Mouse (Mus musculus) adrenal gland (tissue): ENCODE results near the gene Pkp1.

Experiments
- intact Hi-C: fragments of 180-260 bp; cut with DNase I; formaldehyde crosslinking; loops from one replicate; pipeline ENCODE4 v1.15.1; 2025
- long read RNA-seq, 2 experiments: library from polyadenylated mRNA; unstranded; transcript quantifications; one replicate each; pipeline ENCODE4 v2.0.0; 2020; ENCODE audit warnings: borderline replicate concordance in 1 of 2; ENCODE audit not compliant: insufficient replicate concordance in 1 of 2

The Pkp1 gene
- long read RNA-seq, experiment 1, result 0 reads
- long read RNA-seq, experiment 2, result 0 reads

DNA sequence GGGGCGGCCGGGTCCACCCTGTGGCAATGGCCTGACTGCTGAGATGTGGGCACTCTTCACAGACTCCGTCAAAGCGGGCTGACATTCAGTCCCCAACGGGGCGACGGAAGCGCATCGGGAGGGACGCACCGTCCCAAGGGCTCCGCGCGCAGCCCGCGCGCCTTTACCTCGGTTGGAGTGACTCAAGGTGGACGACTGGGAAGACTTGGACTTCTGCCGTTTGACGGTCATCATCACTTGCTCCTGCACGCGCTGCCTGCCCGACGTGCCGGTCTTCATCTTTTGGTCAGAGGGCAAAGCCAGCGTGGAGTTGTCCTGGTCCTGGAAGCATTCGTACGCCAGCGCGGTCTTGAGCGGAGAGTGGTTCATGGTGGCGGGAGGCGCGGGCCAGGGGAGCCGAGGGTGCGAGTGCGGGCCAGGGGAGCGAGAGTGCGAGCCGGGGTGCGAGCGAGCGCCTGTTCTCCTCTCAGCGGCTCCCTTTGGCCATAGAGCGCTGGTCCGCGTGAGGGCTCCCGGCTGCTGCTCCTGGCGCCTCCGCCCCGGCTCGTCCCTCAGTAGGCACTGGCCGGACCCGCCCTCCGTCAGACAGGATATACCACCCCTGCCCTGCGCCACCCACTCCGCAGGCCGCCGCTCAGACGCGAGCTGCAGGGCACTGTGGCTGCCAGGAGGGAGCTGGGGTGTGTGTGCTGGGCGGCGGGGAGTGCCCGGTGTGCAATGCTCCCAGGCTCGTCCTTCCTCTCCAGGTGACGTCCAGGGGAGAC is at the start of gene Pkp1:
Gene Pkp1 (minus strand): TSS at position 564 of the 764 bp plus-strand sequence.
- intact Hi-C loops, result no loop called here

DNA sequence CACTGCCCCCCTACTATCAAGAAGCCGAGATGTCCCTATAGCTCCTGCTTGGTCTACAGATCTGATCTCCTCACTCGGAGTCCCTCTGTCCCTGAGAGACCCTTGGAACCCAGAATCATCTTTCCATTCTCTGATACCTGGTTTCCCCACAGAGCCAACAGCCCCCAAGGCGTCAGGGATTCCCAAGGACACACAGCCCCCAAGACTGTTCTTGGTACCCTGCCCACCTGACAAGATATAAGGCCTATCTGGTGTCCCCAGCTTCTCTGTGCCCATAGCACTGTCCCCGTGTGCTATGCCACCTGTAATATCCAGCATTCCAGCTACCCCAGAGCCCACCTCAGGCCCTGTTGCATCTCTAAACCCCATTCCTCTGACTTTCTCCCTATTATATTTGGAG is 48.7 kb upstream of the Pkp1 start:
- intact Hi-C loops, result no loop called here

DNA sequence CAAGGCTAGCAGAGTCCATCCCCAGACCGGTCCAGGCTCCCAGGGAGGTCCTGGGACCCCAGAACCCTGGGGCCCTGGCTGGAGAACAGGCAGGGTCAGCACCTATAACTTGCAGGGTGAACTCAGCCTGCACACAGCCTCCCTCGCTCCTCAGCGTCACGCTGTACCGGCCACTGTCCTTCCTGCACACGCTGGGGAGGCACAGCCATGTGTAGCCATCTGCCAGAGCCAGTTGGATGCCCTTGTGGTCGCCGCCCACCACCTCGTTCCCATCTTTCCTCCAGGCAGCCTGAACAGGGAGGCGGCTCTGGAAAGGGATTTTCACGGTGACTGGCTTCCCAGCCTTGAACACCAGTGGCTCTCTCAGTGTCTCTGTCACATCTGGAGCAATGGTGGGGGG is 45.6 kb upstream of the Pkp1 start:
- intact Hi-C loops, result no loop called here

DNA sequence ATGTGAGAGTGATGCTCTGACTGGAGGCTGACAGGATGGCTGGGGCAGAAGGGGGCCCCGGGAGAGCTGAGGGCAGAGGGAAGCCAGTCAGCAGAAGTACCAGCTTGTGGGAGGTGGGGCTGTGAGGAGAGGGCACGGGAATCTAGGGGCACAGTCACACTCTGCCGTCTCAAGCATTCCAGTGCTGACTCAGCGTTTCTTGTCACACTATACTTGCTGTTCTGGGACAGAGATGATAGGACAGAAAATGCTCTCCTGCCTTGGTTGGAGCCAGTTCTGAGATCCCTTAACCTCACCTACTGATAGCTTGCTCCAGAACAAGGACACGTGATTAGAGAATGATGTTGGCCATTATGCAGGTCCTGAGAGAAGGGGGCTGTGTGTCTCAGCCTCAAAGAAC is 44.2 kb upstream of the Pkp1 start:
- intact Hi-C loops, result no loop called here

DNA sequence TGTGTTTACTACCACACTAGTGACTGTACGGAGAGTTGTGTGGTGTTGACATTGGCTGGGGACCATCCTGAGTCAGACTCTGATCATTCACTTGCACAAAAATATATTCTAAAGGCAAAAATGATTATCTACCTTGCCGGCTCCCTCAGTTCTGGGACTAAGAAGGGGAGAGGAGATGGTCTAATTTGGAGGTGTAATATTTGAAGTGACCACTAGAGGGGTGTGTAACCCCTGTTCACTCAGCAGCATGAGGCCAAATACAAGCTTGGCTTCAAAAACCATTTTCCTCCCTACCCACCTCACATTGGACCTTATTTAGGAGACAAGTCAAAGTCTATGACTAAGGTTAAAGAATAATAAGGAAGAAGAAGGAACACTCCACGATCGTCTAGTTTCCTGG is 39.5 kb upstream of the Pkp1 start:
- intact Hi-C loops, result loop anchor here (5.0 to 10.0 kb wide), 2 partner anchors 49 to 86 kb away; partner anchors contain the start of genes Igfn1 and Tmem9

DNA sequence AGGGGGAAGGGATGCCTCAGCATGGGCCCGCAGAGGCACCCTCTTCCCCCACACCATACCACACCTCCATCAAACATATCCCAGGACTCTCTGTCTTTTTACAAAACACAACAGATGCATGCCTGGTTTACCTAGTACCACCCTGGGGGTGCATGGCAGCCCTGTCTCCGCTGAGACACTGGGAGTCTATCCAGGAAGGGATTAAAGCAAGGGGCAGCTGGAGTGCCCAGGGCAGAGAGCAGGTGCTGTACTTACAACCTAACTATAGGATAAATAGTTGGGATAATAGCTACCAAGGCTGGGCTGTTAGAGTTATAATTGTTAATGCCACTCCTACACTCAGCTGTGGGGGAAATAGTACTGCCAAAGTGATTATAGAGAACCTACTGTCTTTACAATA is 29.9 kb upstream of the Pkp1 start:
- intact Hi-C loops, result no loop called here

DNA sequence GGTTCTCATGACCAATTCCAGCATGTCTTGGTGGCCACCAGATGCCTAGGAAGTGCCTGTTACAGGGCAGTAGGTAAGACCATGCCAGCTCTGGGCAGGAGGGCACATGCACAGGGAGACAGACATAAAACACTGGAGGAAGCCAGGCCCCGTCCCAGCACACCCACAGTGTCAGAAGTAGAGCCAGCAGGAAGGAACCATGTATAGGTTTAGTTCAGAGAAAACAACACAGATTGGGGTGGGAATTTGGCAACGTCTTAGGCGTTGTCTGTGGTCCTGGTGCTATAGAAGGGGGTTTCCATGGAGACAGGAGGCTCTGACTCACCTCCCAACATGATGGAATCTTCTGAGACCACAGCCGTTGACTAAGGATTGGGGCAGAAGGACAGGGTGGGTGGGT is 27.2 kb upstream of the Pkp1 start:
- intact Hi-C loops, result no loop called here

DNA sequence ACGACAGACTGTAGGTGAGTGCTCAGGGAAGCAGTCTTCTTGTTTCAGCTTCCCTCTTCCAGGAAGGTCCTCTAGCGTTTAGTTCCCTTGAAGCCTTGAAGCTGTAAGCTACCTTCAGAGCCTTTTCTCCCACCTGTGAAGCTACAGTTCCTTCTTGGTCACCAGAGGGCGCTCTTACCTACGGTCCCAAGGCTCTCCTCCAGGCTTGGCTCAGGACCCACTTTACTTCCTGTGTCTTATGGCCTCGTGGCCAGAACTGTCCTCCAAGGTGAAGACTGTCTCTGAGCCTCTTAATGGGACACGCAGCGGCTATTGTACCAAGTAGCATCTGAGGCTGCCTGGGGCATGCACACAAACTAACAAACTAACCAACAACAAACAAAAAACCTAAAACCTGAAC is 26.7 kb upstream of the Pkp1 start:
- intact Hi-C loops, result loop anchor here (2.0 kb wide), 2 partner anchors 81 to 99 kb away; no protein-coding TSS in a partner anchor

DNA sequence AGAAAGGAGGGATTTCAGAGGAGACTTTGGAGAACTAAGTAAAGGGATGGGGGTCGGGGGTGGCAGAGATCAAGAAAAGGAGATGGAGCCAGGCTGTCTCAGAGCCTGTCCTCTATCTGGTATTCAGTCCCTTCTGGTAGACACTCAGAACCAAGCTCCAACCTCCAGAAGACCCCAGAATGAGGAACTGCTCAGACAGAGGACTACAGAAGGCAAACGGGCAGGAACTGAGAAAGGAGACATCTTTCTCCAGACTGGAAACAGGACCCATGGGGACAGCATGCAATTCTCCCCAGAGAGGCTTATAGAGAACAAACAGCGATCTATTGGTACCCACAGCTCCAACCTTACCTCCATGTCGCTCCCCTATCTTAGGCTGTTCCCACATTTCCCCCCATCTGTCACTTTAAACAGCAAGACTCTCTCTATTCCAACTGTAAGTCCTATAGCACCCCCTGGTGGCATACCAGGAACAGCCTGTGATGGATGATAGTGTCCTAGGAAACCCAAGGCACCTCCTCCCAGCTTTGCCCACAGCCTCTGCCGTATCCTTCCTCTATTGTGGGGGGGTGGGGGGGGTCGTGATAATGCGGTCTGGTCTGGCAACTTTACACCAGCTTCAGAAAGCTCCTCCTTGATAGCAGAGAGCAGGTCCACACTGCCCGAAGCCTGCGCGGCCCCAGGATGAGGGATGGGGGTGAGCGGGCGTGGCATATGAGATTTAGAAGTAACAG is 25.7 kb upstream of the Pkp1 start:
- intact Hi-C loops, result loop anchor here (2.0 kb wide), 2 partner anchors 80 to 98 kb away; no protein-coding TSS in a partner anchor

DNA sequence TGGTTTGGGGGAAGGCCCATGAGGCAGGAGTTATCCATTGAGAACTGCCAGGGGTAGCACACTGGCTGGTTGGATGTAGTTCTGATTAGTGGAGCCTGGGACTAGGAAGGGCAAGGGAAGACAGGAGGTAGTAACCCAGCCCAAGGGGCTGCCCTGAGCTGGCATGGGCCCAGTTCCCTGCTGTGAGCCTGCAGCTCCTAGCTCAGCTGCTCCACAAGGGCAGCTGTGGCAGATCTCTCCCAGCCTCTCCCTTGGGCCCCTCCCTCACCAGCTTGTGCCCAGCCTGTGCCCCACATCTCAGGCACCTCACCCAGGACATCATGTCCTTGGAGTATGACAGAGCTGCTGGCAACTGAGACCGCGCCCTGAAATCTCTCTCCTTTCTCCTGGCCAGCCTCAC is 24.7 kb upstream of the Pkp1 start:
- intact Hi-C loops, result loop anchor here (2.0 kb wide), 2 partner anchors 79 to 97 kb away; no protein-coding TSS in a partner anchor

DNA sequence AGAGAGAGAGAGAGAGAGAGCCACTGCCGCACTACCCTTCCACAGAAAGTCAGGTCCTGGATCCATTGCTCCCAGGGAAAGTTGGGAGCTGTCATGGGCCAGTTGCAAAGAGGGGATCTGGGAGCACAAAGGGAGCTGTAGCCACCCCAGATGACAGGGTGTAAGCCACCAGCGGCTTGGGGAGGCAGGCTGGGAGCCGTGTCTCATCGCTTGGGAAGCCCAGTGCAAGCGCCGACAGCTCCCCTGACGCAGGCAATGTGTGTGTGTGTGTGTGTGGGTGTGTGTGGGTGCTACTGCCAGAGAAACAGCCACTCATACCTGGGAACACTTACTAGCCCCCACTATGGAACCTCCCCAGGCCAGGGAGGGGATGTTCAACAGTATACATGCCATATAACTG is 23.1 kb upstream of the Pkp1 start:
- intact Hi-C loops, result no loop called here

DNA sequence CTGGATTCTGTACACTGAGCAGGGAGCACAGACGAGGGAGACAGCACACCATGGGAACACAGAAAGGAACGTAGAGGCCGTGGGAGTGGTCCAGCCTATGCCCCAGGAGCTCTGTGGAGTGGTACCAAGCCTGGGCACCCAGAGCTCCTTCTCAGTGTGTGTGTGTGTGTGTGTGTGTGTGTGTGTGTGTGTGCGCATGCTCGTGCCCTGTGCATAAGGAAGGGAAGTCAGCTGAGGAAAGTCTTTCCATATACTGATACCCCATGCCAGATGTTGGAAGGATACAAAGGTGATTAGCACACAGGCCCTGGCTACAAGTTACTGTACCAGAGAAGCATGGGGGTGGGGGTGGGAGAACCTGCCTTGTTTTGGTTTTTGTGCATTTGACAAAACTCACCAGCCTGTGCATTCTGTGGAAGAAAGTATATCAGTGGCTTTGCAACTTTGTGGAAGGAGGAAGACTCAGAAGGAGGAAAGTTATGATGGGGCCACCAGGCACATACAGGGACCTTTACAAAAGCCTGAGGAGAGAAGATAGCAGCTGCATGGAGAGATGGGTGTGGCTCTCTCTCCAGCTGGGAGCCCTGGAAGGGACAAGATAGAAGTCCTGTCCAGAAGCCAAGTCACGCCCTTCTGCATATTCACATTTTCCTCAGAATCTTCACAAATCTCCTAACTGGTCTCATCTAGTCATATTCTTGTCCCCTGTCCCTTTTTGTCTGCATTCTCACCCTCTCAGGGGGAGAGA is 22.4 kb upstream of the Pkp1 start:
- intact Hi-C loops, result no loop called here

DNA sequence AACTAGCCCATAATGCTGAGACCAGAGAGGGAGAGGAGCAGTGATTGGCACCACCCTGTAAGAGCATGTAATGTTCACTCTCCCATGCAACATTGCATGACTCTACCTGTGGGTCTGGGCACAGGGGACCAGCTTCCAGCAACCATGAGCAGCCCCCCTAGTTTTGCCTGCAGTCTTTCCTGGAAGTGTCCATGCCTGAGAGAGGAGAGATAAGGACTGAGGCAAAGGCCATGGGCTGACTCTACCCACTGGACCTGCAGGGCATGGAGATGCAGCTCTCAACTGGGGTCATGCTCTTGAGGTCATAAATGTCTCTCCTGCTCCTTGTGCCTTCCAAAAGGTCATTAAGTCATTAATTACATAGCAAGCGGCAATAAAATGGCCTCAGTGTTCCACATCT is 17.1 kb upstream of the Pkp1 start:
- intact Hi-C loops, result no loop called here

DNA sequence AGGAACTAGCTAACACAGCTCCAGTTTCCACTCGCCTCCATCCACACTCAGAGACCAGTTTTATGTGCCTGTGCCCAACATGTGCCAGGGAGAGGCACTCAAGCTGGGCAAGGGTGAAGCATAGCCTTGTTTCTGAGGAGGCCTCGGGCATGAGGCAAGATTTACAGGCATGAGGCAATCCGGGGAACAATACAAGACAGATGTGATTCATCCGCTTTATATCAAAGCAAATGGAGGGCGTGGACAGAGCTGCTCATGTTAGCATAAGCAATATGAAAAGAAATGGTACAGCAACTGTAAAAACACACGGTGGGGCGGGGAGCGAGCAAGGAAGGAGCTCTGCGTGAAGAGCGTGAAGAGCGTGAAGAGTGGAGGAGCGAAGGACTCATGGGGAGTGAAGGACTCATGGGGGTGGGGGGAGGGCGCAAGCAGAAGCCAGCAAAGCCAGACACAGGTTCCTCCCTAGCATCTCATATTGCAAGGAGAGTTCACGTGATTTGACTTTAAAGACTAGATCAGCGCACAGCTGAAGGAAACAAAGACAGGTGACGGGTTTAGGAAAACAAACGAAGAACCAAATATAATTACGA is 14.8 kb upstream of the Pkp1 start:
- intact Hi-C loops, result no loop called here

DNA sequence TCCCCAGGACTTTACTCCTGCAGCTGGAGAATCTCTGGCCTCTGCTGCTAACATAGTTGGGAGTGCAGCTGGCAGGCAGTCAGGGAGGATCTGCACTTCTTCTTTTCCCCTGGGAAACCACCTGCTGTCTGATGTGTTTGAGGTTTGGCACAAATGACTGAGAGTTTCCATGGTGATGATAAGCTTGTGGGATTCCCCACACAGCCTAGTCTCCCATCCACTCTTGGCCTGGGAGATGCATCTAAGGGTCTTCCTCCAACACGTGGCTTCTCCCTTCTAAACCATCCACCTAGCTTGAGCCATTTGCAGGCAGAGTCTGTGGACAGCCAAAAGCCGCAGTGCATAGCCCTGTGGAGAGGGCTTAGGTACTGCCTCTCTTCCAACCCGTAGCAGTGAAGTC is 10.9 kb upstream of the Pkp1 start:
- intact Hi-C loops, result no loop called here

DNA sequence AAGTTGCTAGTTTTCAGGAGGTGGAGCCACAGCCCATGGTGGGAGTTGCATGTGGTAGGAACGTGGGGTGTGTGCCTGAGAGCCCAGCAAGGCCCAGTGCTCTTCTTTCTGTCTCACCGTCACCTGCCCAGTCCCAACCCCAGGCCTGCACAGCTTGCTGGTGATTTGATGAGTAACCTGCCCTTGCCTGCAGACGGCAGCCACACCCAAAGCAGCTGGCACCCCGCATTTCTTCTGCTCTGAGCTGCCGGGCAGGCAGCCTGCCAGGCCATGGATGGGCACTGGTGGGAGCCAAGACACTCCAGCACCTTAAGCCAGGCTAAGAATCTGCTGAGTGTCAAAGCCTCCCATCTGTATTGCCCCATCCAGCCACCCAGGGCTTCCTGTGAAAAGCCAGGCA is 6.8 kb upstream of the Pkp1 start:
- intact Hi-C loops, result no loop called here

DNA sequence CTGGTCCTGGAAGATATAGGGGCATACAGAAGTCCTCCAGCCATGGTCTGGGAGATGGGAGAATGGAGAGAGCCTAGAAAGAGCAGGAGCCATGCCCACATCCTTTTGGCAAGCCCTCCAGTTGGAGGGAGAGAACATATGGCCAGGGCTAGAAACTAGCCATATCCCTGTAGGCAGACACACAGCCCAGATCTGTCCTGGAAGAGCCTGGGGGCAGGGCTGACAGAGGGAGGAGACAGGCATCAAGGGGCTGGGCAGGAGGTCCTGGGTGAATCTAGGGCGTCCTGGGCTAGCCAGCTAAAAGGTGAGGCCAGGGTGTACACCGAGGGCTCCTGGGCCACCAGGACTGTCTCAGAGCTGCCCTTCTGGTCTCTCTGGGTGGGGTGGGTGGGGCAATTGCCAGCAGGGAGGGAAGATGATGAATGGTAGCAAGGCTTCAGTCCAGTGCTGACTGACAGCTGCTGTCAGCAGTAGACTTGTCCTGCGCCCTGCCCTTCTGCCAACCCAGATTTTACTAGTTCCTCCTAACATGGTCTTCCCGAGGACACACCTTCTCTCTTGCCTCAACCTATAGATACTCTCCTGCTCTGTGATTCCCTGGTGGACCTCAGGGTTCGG is 5.5 kb upstream of the Pkp1 start:
- intact Hi-C loops, result no loop called here

DNA sequence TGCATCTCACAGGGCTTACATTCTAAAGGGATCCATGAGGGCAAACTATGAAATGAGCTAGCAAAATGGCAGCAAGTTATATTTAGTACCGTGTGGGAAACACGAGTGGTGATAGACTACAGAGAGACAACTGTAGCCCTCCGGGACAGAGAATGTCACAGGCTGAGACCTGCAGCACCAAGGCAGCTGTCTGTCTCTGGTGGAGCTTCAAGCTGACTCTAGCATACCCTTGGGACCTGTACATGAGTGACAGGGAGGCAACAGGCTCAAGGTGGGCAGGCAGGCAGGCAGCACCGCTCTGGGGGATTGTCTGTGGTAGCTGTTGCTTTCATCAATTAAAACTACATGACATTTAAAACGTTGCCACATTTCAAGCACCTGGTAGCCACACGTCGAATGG is 4.2 kb upstream of the Pkp1 start:
- intact Hi-C loops, result no loop called here

DNA sequence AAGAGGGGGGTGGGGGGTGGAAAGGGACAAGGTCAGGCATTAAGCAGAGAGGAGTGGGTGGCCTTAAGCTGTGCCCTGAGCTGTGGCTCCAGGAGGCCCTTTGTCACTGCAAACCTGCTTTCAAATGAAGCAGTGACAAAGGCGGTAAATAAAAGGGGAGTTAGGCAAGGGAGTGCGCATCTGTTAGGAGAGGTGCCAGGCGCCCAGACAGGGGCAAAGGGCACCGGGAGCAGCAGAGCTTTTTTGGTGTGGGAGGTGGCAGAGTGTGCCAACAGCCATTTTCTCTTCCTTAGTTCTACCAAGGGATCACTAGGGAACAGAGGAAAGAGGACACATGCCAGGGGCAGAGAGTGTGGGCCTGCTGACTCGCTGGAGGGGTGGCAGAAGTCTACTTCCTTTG is 1.8 kb downstream of the Pkp1 start:
- intact Hi-C loops, result no loop called here

DNA sequence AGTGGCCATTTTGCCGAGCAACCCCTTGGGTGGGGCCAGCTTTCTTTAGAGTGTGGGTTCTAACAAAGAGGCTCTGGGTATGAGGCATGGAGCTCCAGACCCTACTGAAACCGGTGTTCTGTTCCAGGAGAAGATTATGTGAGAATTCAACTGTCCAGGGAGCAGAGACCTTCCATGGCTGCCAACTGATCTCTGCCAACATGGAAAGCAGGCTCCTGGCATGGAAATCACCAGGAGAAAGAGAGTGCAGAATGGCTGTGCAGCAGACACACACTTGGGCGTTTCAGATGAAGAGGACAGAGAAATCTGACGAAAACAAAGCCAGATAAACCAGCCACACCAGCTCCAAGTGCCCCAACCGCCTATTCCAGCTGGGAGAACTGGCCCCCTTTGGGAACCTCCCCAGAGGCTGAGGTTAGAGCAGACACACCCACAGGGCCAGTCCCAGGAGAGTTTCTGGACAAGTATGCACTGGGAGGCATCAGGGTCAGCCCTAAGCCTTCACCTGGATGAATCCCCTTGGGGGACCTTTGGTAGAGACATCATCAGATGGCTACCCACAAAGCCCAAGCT is 2.4 kb downstream of the Pkp1 start:
- intact Hi-C loops, result no loop called here

DNA sequence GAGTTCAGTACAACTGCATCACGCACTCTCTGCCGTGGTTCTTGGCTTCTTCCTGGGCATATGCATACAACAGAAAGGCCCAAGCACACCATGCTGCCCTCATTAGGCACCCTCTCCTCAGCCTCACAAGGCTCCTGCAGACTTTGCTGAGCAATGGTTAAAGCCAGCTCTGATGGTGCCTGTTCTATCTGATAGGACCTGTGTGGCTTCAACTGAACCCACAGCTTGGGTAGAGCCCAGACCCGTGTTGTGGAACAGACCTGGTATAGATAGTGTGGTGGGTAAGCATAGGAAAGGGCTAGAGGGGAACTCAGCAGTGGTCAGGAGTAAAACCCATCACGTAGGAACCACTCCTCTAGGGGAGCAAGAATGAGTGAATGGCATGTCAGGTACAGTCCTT is 5.3 kb downstream of the Pkp1 start:
- intact Hi-C loops, result no loop called here
